Comparison of ENCODE assay signal across 9 mouse cellular contexts in genomic region chr2:75701822-75702587, GRCm38 (mm10). TPM values are rescaled to one million over a fixed set of nuclear protein-coding genes. Genes with fewer than 3 reads are reported as not detected.
A peak's percentile ranks its signal among the peaks of the same experiment; 100 is the strongest.
DNase-seq lines count a peak whose midpoint lies in the region; ATAC-seq and TF ChIP-seq lines count a peak whose summit lies in the region.
"Had no signal": no experiment of that assay in that cellular context is flagged by ENCODE, and none has a peak within 500 bp of the region (broad histone marks: within the 10 kb centered on the region; RNA-seq: fewer than 3 reads in every experiment).

No protein-coding gene starts in this region.

- H3K27me3 ChIP-seq in embryonic facial prominence, embryonic 10.5 days (replicated peaks; ENCODE audit: low read depth, poor library complexity, severe bottlenecking) = no peaks in the 10 kb centered on the region
- no peaks in the 10 kb centered on the region for H3K27me3 ChIP-seq in hindbrain, embryonic 15.5 days
- no peaks in the 10 kb centered on the region for H3K27me3 ChIP-seq in myocyte (ENCODE audit: control insufficient read depth, insufficient read depth, insufficient read length)

- DNase-seq in layer of hippocampus, adult 2 months (ENCODE audit: low spot score in 2 of 2) = no peak
- no peak for DNase-seq in layer of hippocampus, postnatal 36 days
- no peak for DNase-seq in embryonic facial prominence, embryonic 10.5 days (ENCODE audit: low spot score)
- no peak for DNase-seq in cerebellum, postnatal 36 days
- no peak for DNase-seq in urinary bladder, postnatal 10 days (ENCODE audit: low spot score)
- DNase-seq: embryo, embryonic 11 days had no signal

- peak overlapping the region; percentile 74; the same call in 1 of the 2 replicates for H3K4me3 ChIP-seq in layer of hippocampus, adult 2 months
- peak overlapping the region; percentile 83 for H3K4me3 ChIP-seq in embryonic facial prominence, embryonic 10.5 days
- H3K4me3 ChIP-seq in hindbrain, embryonic 15.5 days = no peak overlapping the region
- H3K4me3 ChIP-seq in myocyte = peak overlapping the region; percentile 89

- no peak for ATAC-seq in hindbrain, embryonic 15.5 days (ENCODE audit: low FRiP score, low read depth)
- ATAC-seq in inflammation-experienced regulatory T-cells, adult 6 months = no peak

- H3K9ac ChIP-seq in hindbrain, embryonic 15.5 days = no peak overlapping the region

- H3K36me3 ChIP-seq in embryonic facial prominence, embryonic 10.5 days (replicated peaks) = no peaks in the 10 kb centered on the region
- no peaks in the 10 kb centered on the region for H3K36me3 ChIP-seq in hindbrain, embryonic 15.5 days
- peaks cover 5% of the 10 kb centered on the region for H3K36me3 ChIP-seq in myocyte (ENCODE audit: control insufficient read depth, insufficient read depth)

- no peak overlapping the region for H3ac ChIP-seq in myocyte (ENCODE audit: control insufficient read depth, insufficient read length)

- H3K4me1 ChIP-seq in embryonic facial prominence, embryonic 10.5 days = peaks cover 69% of the 10 kb centered on the region
- peaks cover 15% of the 10 kb centered on the region for H3K4me1 ChIP-seq in hindbrain, embryonic 15.5 days (replicated peaks)

- H3K27ac ChIP-seq in layer of hippocampus, adult 2 months = peak overlapping the region; percentile 93; the same call in 1 of the 2 replicates
- H3K27ac ChIP-seq in embryonic facial prominence, embryonic 10.5 days (replicated peaks) = peak overlapping the region; percentile 98
- no peak overlapping the region for H3K27ac ChIP-seq in hindbrain, embryonic 15.5 days (replicated peaks)

- no peak for TF ChIP-seq CTCF in layer of hippocampus, adult 2 months (conservative IDR thresholded peaks at IDR 0.05)

- no peaks in the 10 kb centered on the region for H3K9me3 ChIP-seq in embryonic facial prominence, embryonic 10.5 days
- H3K9me3 ChIP-seq in hindbrain, embryonic 15.5 days = no peaks in the 10 kb centered on the region

- peaks cover 64% of the 10 kb centered on the region for H3K79me2 ChIP-seq in myocyte (ENCODE audit: control insufficient read depth, insufficient read depth)

- no peak for TF ChIP-seq POLR2A in myocyte (IDR thresholded peaks at IDR 0.05; ENCODE audit: insufficient read length, low read depth)

- peak overlapping the region; percentile 80 for H3K4me2 ChIP-seq in hindbrain, embryonic 15.5 days
- peak overlapping the region; percentile 93 for H3K4me2 ChIP-seq in myocyte (ENCODE audit: low read depth)

- 86% methylated on average over 9 of the region's 9 CpGs for WGBS in embryonic facial prominence, embryonic 10.5 days
- WGBS in hindbrain, embryonic 15.5 days = 79% methylated on average over 9 of the region's 9 CpGs

TF ChIP-seq in myocyte, 11 proteins besides CTCF, POLR2A, EP300 and RAD21:
- TF ChIP-seq USF1 (IDR thresholded peaks at IDR 0.05; ENCODE audit: low read depth) = no peak
- TF ChIP-seq MAX (IDR thresholded peaks at IDR 0.05; ENCODE audit: low read depth) = no peak
- TF ChIP-seq POLR2AphosphoS2 (IDR thresholded peaks at IDR 0.05; ENCODE audit: insufficient read length, low read depth) = no peak
- TF ChIP-seq E2F4 (IDR thresholded peaks at IDR 0.05; ENCODE audit: insufficient read depth) = no peak
- no peak for TF ChIP-seq TCF12 (IDR thresholded peaks at IDR 0.05; ENCODE audit: insufficient read depth, poor library complexity, severe bottlenecking)
- no peak for TF ChIP-seq MYOG (IDR thresholded peaks at IDR 0.05; ENCODE audit: control insufficient read depth in 1 of 3, insufficient read depth in 1 of 3, insufficient read length in 2 of 3, low read depth in 2 of 3)
- no peak for TF ChIP-seq TCF3 (IDR thresholded peaks at IDR 0.05; ENCODE audit: insufficient read length, low read depth)
- TF ChIP-seq CEBPB (IDR thresholded peaks at IDR 0.05; ENCODE audit: insufficient read depth, poor library complexity, severe bottlenecking) = no peak
- TF ChIP-seq MYOD1 (IDR thresholded peaks at IDR 0.05; ENCODE audit: control insufficient read depth in 1 of 3, insufficient read length in 2 of 3, low read depth in 2 of 3) = no peak
- no peak for TF ChIP-seq REST (IDR thresholded peaks at IDR 0.05; ENCODE audit: insufficient read depth, insufficient read length)
- TF ChIP-seq SRF (IDR thresholded peaks at IDR 0.05; ENCODE audit: control insufficient read depth, insufficient read length, low read depth) = no peak

RNA-seq across cellular contexts. Expression of gene Nfe2l2, which starts 2.4 kb away (rescaled TPM):
- 10 to 100 TPM; 12.6 to 13.6 TPM for total RNA-seq in layer of hippocampus, adult 2 months (2021)
- 10 to 100 TPM; 11.4 to 13.5 TPM for total RNA-seq in layer of hippocampus, postnatal 36 days (2021)
- 33.0 and 33.7 TPM in 2 replicates for polyA plus RNA-seq in embryonic facial prominence, embryonic 10.5 days (2016; fragmentation: Nextera tagmentation; extraction: Ambion mirVana)
- 14.4 and 15.9 TPM in 2 replicates for polyA plus RNA-seq in hindbrain, embryonic 15.5 days (2015; fragmentation: Nextera tagmentation; extraction: Ambion mirVana)
- 74.1 TPM for polyA plus RNA-seq in myocyte (2012; fragmentation: generic; extraction: Trizol)
- 10 to 100 TPM; 37.2 to 54.1 (median 46.1) TPM for polyA plus RNA-seq in inflammation-experienced regulatory T-cells, adult 6 months (2017; shearing (Covaris generic))

RNA-seq across cellular contexts. Expression of gene Hnrnpa3, which starts 42.9 kb away (rescaled TPM):
- total RNA-seq in layer of hippocampus, adult 2 months (2021) = 100 to 1,000 TPM; 305 to 319 TPM
- total RNA-seq in layer of hippocampus, postnatal 36 days (2021) = 100 to 1,000 TPM; 319 to 330 TPM
- polyA plus RNA-seq in embryonic facial prominence, embryonic 10.5 days (2016; fragmentation: Nextera tagmentation; extraction: Ambion mirVana) = 364 and 384 TPM in 2 replicates
- polyA plus RNA-seq in hindbrain, embryonic 15.5 days (2015; fragmentation: Nextera tagmentation; extraction: Ambion mirVana) = 184 and 186 TPM in 2 replicates
- polyA plus RNA-seq in myocyte (2012; fragmentation: generic; extraction: Trizol) = 193 TPM
- polyA plus RNA-seq in inflammation-experienced regulatory T-cells, adult 6 months (2017; shearing (Covaris generic)) = 100 to 1,000 TPM in 2 of 3 experiments, 10 to 100 TPM in 1; 98.6 to 213 (median 185) TPM
